Mouse (Mus musculus) layer of hippocampus, postnatal 36 days (tissue): ENCODE data around the gene Ccdc134. TPM values are rescaled to one million over a fixed set of nuclear protein-coding genes. Genes with fewer than 3 reads are reported as not detected.

Experiments
- DNase-seq, 2 experiments: peaks; one replicate each; pipeline ENCODE4 v3.0.0; 2022
- total RNA-seq, 2 experiments: library from RNA; stranded (reverse); gene quantifications; 2 replicates each; pipeline ENCODE4 v1.2.3; 2021

Gene Ccdc134
- total RNA-seq, 2 experiments from 2014 or later = 11.5 to 15.3 TPM

DNA sequence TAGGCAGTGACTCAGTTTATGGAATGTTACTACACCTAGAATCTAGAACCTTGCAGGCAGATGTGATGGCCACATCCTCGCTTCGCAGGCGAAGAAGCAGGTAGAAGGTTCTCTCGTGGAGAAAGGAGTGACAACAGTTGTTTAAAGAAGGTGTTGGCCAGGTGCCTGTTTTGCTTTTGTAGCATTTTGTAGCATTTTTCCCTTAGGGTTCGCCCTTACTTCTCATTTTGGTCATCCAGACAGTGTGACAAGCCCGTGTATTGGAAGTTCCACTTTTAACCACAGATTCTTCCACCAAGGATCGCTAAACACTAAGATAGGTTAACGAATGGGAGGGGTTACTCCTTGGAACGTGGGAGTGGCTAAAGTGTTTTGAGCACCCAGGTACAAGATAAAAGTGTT lies 20.8 kb downstream of the Ccdc134 start:
- no peak for DNase-seq

DNA sequence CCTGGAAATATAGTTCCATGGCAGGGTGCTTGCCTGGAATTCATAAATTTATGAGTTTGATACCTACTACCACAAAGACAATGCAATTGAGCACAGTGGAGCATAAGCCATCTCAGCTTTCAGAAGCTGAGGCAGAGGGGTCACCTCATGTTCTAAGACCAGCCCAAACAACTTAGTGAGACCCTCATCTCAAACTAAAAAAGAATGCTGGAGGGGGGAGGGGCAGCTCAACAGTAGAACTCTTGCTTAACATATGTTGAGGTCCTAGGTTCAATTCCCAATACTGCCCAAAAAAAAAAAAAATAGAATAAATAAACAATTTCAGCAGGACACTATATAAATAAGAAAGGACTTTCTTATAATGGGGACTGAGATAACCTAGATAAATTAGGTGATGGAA lies 22.3 kb downstream of the Ccdc134 start:
- DNase-seq = no peak

DNA sequence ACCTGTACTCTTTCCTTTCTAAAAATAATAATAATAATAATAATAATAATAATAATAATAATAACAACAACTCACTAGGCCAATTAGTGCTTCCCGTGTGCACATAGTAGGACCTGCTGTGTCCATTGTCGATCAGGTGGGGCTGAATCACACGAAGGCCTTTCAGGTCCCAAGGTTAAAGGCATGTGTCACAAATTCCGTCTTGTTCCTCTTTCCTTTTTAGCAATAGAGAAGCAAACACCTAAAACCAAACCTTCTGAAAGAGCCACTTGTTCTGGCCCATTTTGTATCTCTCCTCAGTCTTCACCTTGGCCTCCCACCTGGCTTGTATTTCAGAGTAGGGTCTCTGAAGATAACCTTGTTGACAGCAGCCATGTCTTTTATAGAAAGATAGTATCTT lies 23.5 kb downstream of the Ccdc134 start:
- DNase-seq = no peak

DNA sequence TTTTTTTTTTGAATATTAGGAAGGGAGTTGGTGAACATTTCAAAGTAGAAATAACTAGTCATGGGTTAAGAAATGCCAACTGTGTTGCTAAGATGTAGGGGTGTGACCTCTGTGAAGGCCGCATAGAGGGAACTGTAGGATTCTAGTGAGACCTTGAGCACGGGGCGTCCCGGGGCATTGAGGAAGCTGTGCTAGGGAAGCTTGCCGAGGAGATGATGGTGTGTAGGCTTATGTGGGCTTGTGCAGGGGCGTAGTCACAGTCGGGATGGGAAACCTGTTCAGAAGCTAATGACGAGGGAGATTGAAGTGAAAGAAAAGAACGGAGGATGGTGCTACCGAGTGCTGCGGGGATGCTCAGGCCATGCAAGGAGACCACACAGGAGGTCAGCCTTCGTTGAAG lies 24.3 kb downstream of the Ccdc134 start:
- DNase-seq = no peak

DNA sequence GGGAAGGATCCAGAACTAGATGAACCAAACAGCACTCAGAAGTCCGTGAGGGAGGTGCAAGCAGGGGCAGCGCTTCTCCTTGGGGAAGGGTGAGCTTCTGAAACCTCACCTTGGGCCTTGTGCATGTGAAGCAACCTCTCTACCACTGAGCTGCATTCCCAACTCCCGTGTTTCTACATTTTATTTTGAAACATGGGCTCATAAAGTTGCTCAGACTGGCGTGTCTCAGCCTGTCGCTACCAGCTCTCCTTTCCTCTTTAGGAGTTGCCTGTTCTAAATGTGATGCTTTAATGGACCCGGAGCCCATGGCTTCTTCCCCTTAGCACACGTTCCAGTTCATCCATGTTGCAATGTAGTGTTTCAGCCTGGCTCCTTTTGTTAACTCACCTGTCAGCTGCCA lies 24.7 kb downstream of the Ccdc134 start:
- DNase-seq = no peak

DNA sequence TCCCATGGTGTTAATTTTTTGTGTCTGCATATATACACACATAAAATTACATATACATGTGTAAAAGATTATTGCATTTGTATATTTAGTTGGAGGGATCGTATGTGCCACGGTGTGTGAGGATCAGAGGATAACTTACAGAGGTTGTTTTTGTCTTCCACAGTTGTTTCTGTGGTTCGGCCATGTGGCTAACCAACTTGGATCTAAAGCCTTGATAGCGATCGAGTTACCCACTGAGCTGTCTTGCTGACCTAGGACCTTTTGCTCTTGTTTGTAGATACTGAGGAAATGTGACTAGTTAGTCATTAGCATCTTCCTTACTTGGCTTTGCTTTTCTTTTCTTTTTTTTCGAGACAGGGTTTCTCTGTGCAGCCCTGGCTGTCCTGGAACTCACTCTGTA lies 28.6 kb downstream of the Ccdc134 start:
- DNase-seq = no peak

DNA sequence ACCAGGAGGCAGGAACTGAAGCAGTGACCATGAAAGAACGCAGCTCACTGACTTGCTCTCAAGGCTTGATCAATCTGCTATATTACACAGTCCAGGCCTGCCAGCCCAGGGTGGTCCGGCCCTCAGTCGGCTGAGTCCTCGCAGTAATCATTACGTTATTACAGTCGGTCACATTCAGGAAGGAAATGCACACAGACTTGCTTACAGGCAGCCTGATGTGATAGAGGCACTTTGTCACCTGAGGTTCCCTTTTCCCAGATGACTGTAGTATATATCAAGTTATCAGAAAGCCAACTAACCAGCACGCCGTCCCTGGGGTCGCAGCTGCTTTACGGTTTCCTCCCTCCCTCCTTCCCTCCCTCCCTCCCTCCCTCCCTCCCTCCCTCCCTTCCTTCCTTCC lies 29.2 kb downstream of the Ccdc134 start:
- no peak for DNase-seq

DNA sequence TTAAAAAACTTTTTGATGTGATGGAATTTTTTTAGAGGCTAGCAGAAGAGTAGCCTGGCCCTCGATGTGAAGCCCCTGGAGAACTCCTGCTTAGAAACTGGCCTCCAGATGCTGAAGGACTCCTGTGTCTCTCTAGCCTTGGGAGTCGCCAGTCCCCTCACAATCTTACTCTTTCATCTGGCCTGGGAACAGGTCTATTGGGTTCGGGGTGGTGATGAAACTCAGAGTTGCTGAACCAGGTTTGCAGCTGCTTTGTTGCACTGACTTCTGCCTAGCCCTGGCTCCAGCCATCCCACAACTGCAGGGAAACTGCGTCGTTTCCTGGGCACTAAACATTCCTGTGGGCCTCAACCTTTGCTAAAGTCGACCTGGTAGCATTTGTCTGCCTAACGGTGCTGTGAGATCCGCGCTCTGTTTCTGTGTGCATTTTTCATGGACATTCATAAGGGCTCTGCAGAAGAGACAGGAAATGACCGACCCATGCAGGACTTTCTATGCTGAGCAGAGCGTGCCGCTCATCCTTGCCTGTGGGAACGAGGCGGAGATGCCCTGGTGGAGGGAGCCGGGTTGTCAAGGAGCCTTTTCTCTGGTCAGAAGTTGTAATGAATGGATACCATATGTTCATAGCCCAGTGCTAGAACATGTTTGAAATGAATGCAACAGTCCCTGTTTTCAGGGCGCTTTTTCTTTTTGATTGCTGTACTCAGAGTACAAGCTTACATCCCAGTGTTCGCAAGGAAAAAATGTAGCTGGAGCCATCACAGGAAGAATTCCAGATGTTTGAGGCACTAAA lies 30.7 kb downstream of the Ccdc134 start:
- no peak for DNase-seq

DNA sequence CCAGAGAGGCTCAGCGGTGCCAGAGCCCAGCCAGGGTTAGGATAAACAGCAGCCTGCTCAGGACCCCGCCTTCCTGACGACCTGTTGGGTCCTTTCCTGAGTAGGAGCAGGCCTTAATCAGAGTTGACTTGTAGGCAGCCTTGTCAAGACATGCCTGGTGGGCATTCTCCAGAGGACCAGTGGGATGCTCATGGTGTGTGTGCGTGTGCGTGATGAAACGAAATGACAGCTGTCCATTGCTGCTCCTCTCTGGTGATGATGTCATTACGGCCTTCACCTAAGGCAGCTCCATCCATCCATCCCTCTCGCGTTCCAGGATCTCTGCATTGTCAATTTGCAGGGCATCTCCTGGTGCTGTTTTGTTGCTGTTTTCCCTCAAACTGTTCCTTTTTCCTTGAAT lies 31.7 kb downstream of the Ccdc134 start:
- no peak for DNase-seq

DNA sequence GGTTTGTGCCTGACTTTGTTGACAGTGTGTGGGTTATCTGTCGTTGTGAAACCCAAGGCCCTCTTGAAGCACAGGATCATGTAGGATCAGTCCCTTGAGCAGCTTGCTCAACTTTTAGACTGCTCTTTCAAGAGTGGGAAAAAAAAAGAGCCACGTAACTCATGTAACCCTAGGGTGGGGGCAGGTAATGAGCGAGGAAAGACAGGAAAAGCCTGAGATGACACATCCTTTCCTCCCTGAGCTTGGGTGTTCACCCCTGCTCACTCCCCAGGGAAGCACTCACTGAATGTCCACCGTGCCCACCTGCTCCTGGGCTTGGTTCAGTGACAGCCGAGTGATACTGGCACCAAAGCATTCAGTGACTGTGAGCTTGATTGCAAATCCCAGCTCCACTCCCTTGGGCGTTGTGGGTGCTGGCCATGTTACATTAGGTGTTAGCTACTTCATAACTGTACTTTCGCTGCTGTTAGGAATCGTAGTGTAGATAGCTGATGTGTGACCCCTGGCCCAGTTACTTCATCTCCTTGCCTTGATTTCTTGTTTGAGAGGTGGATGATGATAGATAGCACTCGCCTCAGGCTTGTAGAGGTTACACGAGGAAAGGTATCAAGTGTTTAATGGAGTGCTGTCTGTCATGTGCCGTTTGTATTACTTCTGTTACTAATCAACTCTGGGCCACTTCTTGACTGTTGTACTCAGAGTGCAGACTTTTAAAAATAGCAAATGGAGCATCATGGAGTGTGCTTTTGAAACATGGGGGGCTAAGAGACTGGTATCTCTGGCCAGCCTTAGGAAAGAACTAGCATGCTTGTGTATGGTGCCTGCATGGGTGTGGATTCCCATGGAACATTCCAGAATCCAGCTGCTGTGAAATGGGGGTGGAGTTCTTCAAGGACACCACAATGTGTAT lies 33.3 kb downstream of the Ccdc134 start:
- DNase-seq = no peak

DNA sequence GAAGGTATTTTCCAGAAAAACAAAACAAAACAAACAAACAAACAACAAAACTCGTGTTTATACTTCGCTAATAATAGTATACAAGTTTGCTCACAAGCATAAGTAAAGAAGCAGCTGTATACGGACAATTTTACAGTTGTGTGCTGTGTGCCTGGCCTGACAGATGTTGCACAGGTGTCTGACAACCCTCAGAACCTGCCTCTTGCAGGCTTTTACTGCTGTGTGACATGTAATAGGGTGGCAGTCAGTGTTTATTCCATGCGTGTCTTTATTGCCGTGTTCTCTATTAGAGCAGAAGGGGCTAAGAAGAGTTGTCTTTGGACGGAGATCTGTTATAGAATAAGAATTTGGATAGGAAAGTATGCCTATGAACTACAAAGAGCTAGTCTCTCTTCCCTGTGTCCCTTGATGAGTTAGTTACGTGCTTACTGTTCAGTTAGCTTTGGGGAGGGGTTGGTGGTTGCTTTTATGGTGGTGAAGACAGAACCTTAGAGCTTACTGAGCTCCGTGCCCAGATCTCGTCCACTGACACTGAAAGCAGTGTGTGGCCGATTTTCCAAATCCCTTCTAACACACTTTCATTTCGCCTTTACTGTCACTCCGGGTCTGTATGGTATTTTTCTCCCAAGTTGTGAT lies 34.4 kb downstream of the Ccdc134 start:
- DNase-seq = no peak

DNA sequence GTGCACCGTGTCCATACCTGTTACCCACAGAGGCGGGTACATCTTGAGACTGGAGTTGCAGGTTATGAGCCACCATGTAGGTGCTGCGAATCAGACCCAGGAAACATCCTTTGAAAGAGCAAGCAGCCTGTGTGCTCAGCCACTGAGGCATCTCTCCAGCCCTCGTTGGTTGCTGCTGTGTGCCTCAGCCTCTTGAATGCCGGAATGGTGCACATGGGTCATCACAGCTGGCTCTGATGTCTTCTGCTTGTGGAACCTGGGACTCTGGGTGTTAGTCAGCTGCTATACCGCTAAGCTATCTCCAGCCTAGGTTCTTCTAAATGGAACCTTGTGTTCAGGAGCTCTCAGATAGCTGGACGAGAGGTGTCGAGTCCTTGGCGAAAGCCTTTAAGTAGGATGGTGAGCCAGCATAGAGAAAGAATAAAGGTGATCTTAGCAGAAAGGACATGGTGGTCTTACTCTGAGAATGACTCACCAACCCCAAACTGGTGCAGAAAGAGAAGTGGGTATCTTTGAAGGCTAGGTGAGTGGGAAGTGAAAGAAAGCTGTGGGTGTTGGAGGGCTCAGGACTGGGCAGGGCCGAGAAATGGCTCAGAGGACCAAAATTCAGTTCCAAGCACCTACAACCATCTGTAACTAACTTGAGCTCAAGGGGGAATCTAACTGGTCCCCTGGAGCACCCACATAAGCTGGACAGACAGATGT lies 35.8 kb downstream of the Ccdc134 start:
- DNase-seq = no peak

DNA sequence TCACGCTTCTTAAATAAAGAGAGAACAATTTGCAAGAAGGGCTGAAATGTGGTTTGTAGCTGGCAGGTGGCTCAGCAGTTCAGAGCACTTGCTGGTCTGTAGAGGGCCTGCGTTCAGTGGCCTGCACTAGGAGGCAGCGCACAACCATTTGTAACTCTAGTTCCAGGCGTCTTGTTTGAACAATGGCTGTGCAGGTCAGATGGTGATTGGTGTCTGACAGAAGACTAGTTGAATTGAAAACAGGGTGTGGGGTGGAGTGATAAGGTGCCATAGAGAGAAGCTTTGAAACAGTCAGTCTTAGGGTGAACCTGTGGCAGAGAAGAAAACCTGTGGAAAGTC lies 36.3 kb downstream of the Ccdc134 start:
- no peak for DNase-seq

DNA sequence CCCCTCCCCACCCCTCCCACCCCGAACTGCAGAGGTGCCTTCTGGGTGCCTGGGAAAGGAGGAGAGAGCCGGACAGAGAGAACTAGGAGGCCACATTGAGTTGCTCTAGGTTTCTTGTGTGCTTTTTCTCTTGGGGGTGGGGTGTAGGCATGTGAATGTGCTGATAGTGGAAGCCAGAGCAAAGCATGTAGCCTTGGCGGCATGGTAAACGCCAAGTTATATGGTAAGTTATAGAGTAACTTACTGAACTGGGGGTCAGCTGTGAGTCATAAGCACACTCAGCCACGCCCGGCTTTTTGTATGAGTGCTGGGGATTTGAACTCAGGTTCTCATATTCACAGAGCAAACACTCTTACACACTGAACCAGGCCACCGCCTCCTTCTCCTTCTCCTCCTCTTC lies 36.8 kb downstream of the Ccdc134 start:
- no peak for DNase-seq

DNA sequence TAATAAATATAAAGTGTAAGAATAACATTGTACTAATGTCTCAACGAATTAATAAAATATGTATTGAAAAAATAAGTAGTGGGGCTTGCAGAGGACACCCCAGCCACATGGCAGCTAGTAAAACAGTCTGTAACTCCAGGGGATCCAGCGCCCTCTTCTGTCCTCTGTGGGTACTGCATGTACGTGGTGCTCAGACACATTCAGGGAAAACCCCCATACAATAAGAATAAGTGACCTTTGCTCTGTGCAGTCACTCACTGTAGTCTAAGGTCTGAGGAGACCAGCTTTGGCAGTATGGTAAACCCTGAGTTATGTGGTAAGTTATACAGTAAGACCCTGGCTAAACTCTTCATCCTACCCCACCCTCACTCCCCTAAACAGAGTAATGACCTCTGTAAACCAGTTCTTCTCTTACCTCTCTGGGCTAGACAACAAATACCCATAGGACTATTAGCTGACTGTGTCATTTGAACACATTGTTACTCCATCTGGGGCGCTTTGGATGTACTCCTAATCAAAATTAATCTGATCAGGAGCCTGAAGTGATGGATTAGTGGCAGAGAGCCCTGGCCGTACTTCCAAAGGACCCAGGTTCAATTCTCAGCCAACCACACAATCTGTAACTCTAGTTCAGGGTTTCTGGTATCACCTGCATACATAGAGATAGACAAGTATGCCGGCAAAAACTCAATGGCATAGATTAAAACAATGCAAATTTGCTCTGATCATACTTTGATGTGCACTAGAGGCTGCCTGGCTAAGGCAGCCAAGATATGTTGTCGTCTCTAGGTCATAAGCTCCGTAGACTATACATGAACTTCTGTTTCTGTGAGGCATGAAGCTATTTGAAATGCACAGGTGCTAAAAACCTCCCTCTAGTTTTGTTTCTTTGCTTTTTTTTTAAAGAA lies 37.9 kb downstream of the Ccdc134 start:
- peak; percentile 73 to 82 for DNase-seq

DNA sequence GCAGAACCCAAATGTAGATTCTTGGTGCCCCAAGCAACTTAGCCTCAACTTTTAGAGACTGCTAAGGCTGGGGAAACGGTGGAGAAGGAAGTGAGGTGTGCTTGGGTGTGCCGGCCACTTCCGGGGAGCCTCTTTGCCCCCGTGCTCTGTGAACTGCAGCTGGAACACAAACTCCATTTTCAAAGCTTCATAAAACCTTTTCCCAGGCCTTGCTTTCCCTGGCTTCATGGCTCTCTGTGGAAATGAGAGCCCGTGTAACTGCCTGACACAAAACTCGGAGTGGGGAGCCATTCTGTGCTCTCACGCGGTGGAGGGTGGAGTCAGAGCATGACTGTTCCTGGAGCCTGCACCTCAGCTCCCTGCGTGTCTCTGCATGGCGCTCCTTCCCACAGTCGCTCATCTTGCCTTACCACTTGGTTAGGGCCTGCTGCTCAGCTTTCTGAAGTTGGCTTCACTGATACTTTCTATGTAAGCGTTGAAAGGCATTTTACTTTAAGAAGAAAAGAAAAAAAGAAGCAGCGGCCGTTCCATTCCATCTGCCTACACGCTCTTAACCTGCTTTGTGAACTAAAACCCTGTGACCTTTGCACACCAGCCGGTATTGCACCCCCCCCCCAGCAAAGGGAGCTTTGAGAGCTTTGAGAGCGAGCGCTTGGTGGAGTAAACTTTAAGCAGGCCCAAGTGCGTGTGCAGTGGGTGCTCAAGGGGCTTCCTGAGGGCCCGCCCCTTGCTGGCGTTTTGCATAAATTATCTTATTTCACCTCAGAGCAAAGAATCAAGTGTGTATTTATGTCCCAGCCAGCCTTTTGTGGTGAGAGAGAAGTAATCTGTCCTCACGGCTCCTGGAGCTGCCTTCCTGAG lies 38.7 kb downstream of the Ccdc134 start:
- DNase-seq = no peak

DNA sequence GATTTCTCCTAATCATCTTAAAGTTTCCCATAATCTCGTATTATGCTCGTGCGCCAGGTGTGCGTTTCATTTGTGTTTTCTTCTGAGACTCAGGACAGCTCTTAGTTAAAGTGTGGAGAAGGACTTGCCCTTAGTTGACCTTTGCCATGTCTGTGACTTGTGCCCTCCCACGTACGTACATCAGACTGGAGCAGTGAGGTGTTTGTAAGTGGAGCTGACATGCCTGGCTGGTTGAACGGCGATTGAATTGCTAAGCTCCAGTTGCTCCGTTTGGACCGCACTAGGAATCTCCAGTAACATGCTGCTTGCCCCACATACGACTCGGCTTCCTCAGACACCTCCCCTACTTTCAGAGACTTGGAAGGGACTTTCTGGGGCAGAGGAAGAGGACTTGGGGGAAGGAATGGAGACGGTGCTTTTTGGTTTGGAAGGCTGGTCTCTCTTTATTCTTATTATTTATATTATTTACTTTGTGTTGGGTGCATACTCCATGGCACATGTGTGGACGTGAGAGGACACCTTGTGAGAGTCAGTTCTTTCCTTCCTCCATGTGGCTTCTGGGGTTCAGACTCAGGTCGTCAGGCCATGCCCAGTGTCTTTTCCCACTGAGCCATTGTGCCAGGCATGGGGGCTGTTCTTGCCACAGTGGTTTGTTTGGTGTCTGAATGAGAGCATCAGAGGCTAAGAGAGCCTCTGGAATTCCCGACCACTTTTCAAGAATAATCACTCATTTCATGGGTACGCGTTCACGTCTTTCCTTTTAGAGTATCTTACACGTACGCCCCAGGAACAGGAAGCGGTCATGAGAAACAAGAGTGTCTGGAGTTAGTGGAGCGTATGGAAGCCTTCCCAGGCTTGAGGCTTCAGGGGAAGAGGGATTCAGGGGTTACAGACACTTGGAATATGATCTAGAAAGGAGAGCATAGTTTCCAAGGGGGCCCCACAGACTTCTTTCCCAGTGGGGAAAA lies 39.8 kb downstream of the Ccdc134 start:
- no peak for DNase-seq

DNA sequence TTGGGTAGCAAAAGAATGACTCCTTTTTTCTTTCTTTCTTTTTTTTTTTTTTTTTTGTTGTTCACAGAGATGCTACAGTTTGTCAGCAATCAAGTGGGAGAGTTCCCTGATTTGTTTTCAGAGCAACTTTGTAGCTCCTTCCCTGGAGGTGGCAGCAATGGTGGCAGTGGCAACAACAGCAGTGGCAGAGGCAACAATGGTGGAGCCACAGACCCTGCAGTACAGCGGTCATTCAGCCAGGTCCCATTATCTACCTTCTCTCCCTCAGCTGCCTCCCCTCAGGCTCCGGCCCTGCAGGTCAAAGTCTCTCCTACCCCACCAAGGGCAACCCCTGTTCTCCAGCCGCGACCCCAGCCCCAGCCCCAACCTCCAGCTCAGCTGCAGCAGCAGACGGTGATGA lies 41.9 kb downstream of the Ccdc134 start:
- no peak for DNase-seq
